18 mouse cellular contexts compared by ENCODE assay signal in genomic region chr7:96870473-96870872, GRCm38 (mm10).
DNase-seq lines count a peak whose midpoint lies in the region; ATAC-seq and TF ChIP-seq lines count a peak whose summit lies in the region.
"Had no signal": no experiment of that assay in that cellular context is flagged by ENCODE, and none has a peak within 500 bp of the region (broad histone marks: within the 10 kb centered on the region; RNA-seq: fewer than 3 reads in every experiment).

No protein-coding gene starts in this region.

- no peak for TF ChIP-seq EP300 in stomach, postnatal 0 days (optimal IDR thresholded peaks at IDR 0.05)

- no peaks in the 10 kb centered on the region for H3K9me3 ChIP-seq in lung, embryonic 14.5 days (ENCODE audit: low read depth, low read length)
- H3K9me3 ChIP-seq in forebrain, postnatal 0 days (ENCODE audit: low read length), result no peaks in the 10 kb centered on the region
- H3K9me3 ChIP-seq in stomach, postnatal 0 days (ENCODE audit: control insufficient read depth, low read length), result no peaks in the 10 kb centered on the region
- H3K9me3 ChIP-seq: embryonic facial prominence, embryonic 13.5 days; limb, embryonic 13.5 days; midbrain, embryonic 10.5 days; neural tube, embryonic 13.5 days had no signal

- DNase-seq in lung, embryonic 14.5 days, result peak; percentile 25
- no peak for DNase-seq in lung, adult 2 months
- DNase-seq in forebrain, postnatal 0 days, result no peak
- DNase-seq in stomach, postnatal 0 days (ENCODE audit: low spot score), result peak; percentile 28
- no peak for DNase-seq in adrenal gland, postnatal 25 days
- no peak for DNase-seq in testis, postnatal 10 days (ENCODE audit: low spot score)
- DNase-seq: adrenal gland, postnatal 36 days; gastrocnemius, postnatal 25 days; kidney, adult 8-10 months; kidney, postnatal 25 days; right cerebral cortex, postnatal 14 days had no signal

- TF ChIP-seq POLR2A in lung, adult 2 months (IDR thresholded peaks at IDR 0.05; ENCODE audit: borderline replicate concordance, extremely low read depth, low read depth, low read length), result no peak

- peaks cover 20% of the 10 kb centered on the region for H3K36me3 ChIP-seq in lung, embryonic 14.5 days (ENCODE audit: insufficient read depth)
- peaks cover 14% of the 10 kb centered on the region for H3K36me3 ChIP-seq in forebrain, postnatal 0 days (ENCODE audit: insufficient read depth)
- no peaks in the 10 kb centered on the region for H3K36me3 ChIP-seq in stomach, postnatal 0 days (ENCODE audit: control insufficient read depth, insufficient read depth, low read length)

- H3K4me2 ChIP-seq in lung, embryonic 14.5 days, result no peak overlapping the region
- H3K4me2 ChIP-seq in forebrain, postnatal 0 days (ENCODE audit: low read depth), result no peak overlapping the region
- no peak overlapping the region for H3K4me2 ChIP-seq in stomach, postnatal 0 days (replicated peaks; ENCODE audit: low read depth)
- H3K4me2 ChIP-seq: embryonic facial prominence, embryonic 13.5 days; limb, embryonic 13.5 days; neural tube, embryonic 13.5 days had no signal

- H3K9ac ChIP-seq in lung, embryonic 14.5 days, result no peak overlapping the region
- no peak overlapping the region for H3K9ac ChIP-seq in forebrain, postnatal 0 days
- no peak overlapping the region for H3K9ac ChIP-seq in stomach, postnatal 0 days (ENCODE audit: low read length)
- H3K9ac ChIP-seq: embryonic facial prominence, embryonic 13.5 days; limb, embryonic 13.5 days; neural tube, embryonic 13.5 days had no signal

- no peak overlapping the region for H3K27ac ChIP-seq in lung, embryonic 14.5 days (ENCODE audit: low read depth)
- H3K27ac ChIP-seq in forebrain, postnatal 0 days (ENCODE audit: low read depth, low read length), result peak overlapping the region; percentile 57
- H3K27ac ChIP-seq in stomach, postnatal 0 days (replicated peaks), result no peak overlapping the region
- H3K27ac ChIP-seq: limb, embryonic 13.5 days; midbrain, embryonic 10.5 days had no signal

- WGBS in lung, embryonic 14.5 days, result 75% methylated on average over 8 of the region's 8 CpGs
- 57% methylated on average over 8 of the region's 8 CpGs for WGBS in lung, adult 2 months
- 72% methylated on average over 8 of the region's 8 CpGs for WGBS in forebrain, postnatal 0 days
- WGBS in stomach, postnatal 0 days, result 76% methylated on average over 8 of the region's 8 CpGs

- no peaks in the 10 kb centered on the region for H3K27me3 ChIP-seq in lung, embryonic 14.5 days (ENCODE audit: insufficient read depth, low read length)
- H3K27me3 ChIP-seq in forebrain, postnatal 0 days (ENCODE audit: insufficient read depth, low read length), result no peaks in the 10 kb centered on the region
- H3K27me3 ChIP-seq in stomach, postnatal 0 days (ENCODE audit: control insufficient read depth, insufficient read depth, low read length), result no peaks in the 10 kb centered on the region
- H3K27me3 ChIP-seq: embryonic facial prominence, embryonic 13.5 days; limb, embryonic 13.5 days; neural tube, embryonic 13.5 days; Patski had no signal

- no peak overlapping the region for H3K4me3 ChIP-seq in lung, embryonic 14.5 days (ENCODE audit: low read depth, low read length)
- H3K4me3 ChIP-seq in lung, adult 2 months (replicated peaks; ENCODE audit: extremely low read depth, low read depth, low read length), result no peak overlapping the region
- H3K4me3 ChIP-seq in forebrain, postnatal 0 days (ENCODE audit: low read depth, low read length), result no peak overlapping the region
- H3K4me3 ChIP-seq in stomach, postnatal 0 days (ENCODE audit: low read depth, low read length), result no peak overlapping the region
- H3K4me3 ChIP-seq: embryonic facial prominence, embryonic 13.5 days; limb, embryonic 13.5 days; midbrain, embryonic 10.5 days; neural tube, embryonic 13.5 days had no signal

- H3K4me1 ChIP-seq in lung, embryonic 14.5 days (ENCODE audit: insufficient read depth), result no peaks in the 10 kb centered on the region
- peaks cover 2% of the 10 kb centered on the region; the same call in 1 of the 2 replicates for H3K4me1 ChIP-seq in lung, adult 2 months (ENCODE audit: control insufficient read depth, insufficient read depth, low read length)
- peaks cover 9% of the 10 kb centered on the region for H3K4me1 ChIP-seq in forebrain, postnatal 0 days (ENCODE audit: insufficient read depth)
- no peaks in the 10 kb centered on the region for H3K4me1 ChIP-seq in stomach, postnatal 0 days (replicated peaks; ENCODE audit: control insufficient read depth, insufficient read depth)

- ATAC-seq in lung, embryonic 14.5 days (ENCODE audit: insufficient read depth), result no peak
- ATAC-seq in CD4-positive, CD25-positive, alpha-beta regulatory T cell, adult 4 months, result peak; percentile 74
- no peak for ATAC-seq in forebrain, postnatal 0 days
- peak; percentile 51; the same call in 1 of the 2 replicates for ATAC-seq in stomach, postnatal 0 days (ENCODE audit: low FRiP score, low TSS enrichment)
- ATAC-seq: hindbrain, postnatal 0 days; Patski had no signal

- no peak for TF ChIP-seq CTCF in lung, embryonic 14.5 days (IDR thresholded peaks at IDR 0.05; ENCODE audit: low read depth)
- no peak for TF ChIP-seq CTCF in lung, adult 2 months (IDR thresholded peaks at IDR 0.05; ENCODE audit: insufficient read depth, low read length)
- no peak for TF ChIP-seq CTCF in forebrain, postnatal 0 days (IDR thresholded peaks at IDR 0.05; ENCODE audit: low read depth)
- TF ChIP-seq CTCF in stomach, postnatal 0 days (IDR thresholded peaks at IDR 0.05; ENCODE audit: low read depth), result no peak

Comparison
In these comparisons a context has a peak if more than half of its experiments do, and no peak if none do; other contexts are left out.
1. DNase-seq: peak in lung, embryonic 14.5 days (single experiment) and stomach, postnatal 0 days (single experiment); none in lung, adult 2 months (single experiment), forebrain, postnatal 0 days (single experiment), adrenal gland, postnatal 25 days (single experiment) and testis, postnatal 10 days (single experiment).
2. ATAC-seq: peak in CD4-positive, CD25-positive, alpha-beta regulatory T cell, adult 4 months (single experiment) and stomach, postnatal 0 days (single experiment); none in lung, embryonic 14.5 days (single experiment) and forebrain, postnatal 0 days (single experiment).